Mouse (Mus musculus): ENCODE measurements around the gene Myh7b. TPM values are rescaled to one million over a fixed set of nuclear protein-coding genes. Genes with fewer than 3 reads are reported as not detected.
"Not testable (repeated sequence)": the region's sequence is repeated elsewhere in the genome, so short reads cannot be mapped to it uniquely, and the experiment has no call there.

The Myh7b gene
- polyA plus RNA-seq, 1 experiment from 2014 or later, result 0.59 TPM

- not testable (repeated sequence) for H3K4me3 ChIP-seq; H3K27ac ChIP-seq (replicated peaks); H3K4me1 ChIP-seq; H3K27me3 ChIP-seq; ATAC-seq (replicated peaks); H3K4me2 ChIP-seq (replicated peaks); H3K9me3 ChIP-seq; H3K9ac ChIP-seq (replicated peaks); H3K36me3 ChIP-seq
- 90% methylated on average over 4 of the region's 4 CpGs for WGBS
Observed at GRCm38 (mm10) chr2:155605236-155605589, 5.8 kb upstream of the Myh7b start.

- Histone ChIP-seq H3K4me1 (no peaks in the 10 kb centered on the region), H3K4me2 (replicated peaks) (no peak overlapping the region), H3K9ac (replicated peaks) (no peak overlapping the region), H3K4me3 (no peak overlapping the region), H3K9me3 (no peaks in the 10 kb centered on the region), H3K27ac (replicated peaks) (no peak overlapping the region), H3K36me3 (no peaks in the 10 kb centered on the region), H3K27me3 (no peaks in the 10 kb centered on the region)
- WGBS, result 82% methylated on average over 4 of the region's 4 CpGs
- no peak for ATAC-seq (replicated peaks)
Observed at GRCm38 (mm10) chr2:155606360-155606759, 4.7 kb upstream of the Myh7b start.

DNA sequence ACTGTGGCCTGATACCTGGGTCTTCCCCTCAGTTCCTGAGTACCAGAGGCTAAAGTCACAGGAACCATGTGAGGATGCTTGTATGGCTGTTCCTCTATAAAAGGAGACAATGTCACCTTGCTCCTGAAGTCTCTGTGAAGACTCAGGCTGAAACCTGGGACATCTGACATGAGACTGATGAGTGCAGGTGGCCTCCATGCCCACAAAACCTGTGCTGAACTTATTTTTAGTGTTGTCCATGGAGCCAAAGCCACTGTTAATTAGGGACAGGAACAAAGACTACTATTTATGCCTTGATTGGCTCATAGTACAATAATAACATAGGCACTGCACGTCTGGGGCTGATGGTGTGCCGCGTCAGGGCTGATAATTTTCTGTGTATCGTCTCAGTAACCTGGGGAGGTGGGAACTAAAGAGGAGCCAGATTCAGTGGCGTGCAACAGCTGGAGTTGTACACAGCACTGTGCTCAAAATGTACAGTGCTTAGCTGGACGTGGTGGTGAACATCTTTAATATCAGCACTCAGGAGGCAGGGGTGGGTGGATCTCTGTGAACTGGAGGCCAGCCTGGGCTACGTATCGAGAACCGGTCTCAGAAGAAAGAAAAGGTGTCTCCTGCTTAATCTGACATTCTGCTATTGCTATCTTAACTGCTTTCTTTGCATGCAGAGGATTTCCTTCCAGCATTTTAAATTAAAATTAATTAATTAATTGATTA is 980 bp downstream of the Myh7b start:
- Histone ChIP-seq H3K4me2 (replicated peaks) (no peak overlapping the region), H3K27me3 (no peaks in the 10 kb centered on the region), H3K27ac (replicated peaks) (no peak overlapping the region), H3K9ac (replicated peaks) (no peak overlapping the region), H3K4me3 (no peak overlapping the region), H3K9me3 (no peaks in the 10 kb centered on the region), H3K36me3 (no peaks in the 10 kb centered on the region), H3K4me1 (peaks cover 6% of the 10 kb centered on the region; the same call in 1 of the 2 replicates)
- ATAC-seq (replicated peaks), result no peak
- 78% methylated on average over 9 of the region's 9 CpGs for WGBS

DNA sequence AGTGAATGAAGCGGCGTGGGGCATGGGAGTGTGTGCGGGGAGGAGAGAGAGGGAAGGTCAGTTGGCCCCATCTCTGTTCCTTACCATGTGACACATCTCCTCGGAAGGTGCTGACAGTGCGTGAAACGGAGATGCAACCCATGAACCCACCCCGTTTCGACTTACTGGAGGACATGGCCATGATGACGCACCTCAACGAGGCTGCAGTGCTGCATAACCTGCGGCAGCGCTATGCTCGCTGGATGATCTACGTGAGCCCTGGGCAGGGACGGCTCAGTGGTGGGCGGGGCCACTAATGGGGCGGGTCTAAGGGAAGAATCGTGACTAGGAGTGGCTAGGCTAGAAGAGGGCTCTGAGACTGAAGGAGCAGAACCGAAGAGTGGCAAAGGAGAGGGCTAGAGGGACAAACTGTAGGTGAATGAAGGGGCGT is 2.3 kb downstream of the Myh7b start:
- peak; percentile 60 for ATAC-seq (replicated peaks)
- no peaks in the 10 kb centered on the region for H3K9me3 ChIP-seq
- H3K9ac ChIP-seq (replicated peaks), result no peak overlapping the region
- WGBS, result 8% methylated on average over 20 of the region's 20 CpGs
- H3K4me3 ChIP-seq, result peak overlapping the region; percentile 19
- no peaks in the 10 kb centered on the region for H3K36me3 ChIP-seq
- peaks cover 6% of the 10 kb centered on the region; the same call in 1 of the 2 replicates for H3K4me1 ChIP-seq
- H3K27ac ChIP-seq (replicated peaks), result no peak overlapping the region
- H3K4me2 ChIP-seq (replicated peaks), result peak overlapping the region; percentile 38
- H3K27me3 ChIP-seq, result no peaks in the 10 kb centered on the region

- H3K4me1 ChIP-seq, result peaks cover 6% of the 10 kb centered on the region; the same call in 1 of the 2 replicates
- no peak overlapping the region for H3K4me3 ChIP-seq
- H3K4me2 ChIP-seq (replicated peaks), result peak overlapping the region; percentile 38
- 73% methylated on average over 8 of the region's 8 CpGs for WGBS
- no peak for ATAC-seq (replicated peaks)
- no peaks in the 10 kb centered on the region for H3K36me3 ChIP-seq
- H3K9ac ChIP-seq (replicated peaks), result no peak overlapping the region
- H3K27me3 ChIP-seq, result no peaks in the 10 kb centered on the region
- no peak overlapping the region for H3K27ac ChIP-seq (replicated peaks)
- H3K9me3 ChIP-seq, result no peaks in the 10 kb centered on the region
Observed at GRCm38 (mm10) chr2:155613953-155614352, 2.9 kb downstream of the Myh7b start.

DNA sequence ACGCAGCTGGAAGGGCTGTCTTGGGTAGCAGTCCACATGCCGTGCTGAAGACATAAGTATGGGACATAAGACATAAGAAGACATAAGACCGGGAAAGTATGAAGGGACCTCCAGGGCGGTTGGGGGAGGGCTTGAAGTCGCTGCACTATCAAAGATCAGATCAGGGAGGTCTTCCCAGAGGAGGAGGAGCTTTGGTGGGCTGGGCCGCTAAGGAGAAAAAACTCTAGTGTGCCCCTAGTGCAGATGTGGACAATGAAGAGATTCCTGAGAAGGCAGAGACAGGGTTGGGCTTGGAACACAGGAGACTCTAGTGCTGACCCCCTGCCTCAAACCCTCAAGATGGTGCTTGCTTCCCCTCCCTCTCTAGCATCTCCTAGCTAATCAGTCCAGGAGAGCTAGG is 6.0 kb downstream of the Myh7b start:
- no peak for ATAC-seq (replicated peaks)
- Histone ChIP-seq H3K27me3 (no peaks in the 10 kb centered on the region), H3K9ac (replicated peaks) (no peak overlapping the region), H3K4me3 (no peak overlapping the region), H3K9me3 (no peaks in the 10 kb centered on the region), H3K4me1 (peaks cover 6% of the 10 kb centered on the region; the same call in 1 of the 2 replicates), H3K4me2 (replicated peaks) (no peak overlapping the region), H3K27ac (replicated peaks) (no peak overlapping the region), H3K36me3 (no peaks in the 10 kb centered on the region)
- 56% methylated on average over 6 of the region's 6 CpGs for WGBS

DNA sequence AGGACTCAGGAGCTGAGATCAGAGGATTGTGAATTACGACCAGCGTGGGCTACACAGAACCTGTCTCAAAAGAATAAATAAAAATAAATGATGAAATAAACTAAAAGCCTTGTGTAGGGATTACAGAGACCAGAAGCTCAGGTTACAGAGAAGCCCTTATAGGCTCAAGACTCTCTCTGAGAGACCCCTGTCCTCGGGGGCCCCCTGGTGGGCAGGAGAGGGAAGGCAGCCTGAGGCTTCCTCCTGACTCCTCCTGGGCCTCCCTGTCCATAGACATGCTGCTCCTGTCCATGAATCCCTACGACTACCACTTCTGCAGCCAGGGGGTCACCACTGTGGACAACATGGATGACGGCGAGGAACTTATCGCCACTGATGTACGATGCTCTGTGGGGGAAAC is 8.8 kb downstream of the Myh7b start:
- 18% methylated on average over 8 of the region's 8 CpGs for WGBS
- H3K9ac ChIP-seq (replicated peaks), result no peak overlapping the region
- peak; percentile 38; the same call in 1 of the 2 replicates for ATAC-seq (replicated peaks)

DNA sequence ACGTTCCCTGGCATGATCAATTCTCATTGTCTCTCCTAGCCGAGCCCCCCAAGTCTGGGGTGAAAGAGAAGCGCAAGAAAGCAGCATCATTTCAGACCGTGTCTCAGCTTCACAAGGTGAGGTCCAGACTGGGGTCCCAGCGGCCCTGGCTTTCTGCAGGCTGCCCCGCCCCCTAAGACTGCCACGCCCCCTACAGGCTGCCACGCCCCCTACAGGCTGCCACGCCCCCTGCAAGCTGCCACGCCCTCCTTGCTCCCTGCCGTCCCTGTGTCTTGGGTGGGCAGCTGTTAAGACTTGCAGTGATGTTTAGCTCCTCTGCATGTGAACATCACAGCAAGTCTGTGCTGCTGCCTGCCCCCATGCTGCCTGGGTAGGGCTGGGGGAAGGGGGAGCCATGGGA is 11.6 kb downstream of the Myh7b start:
- Histone ChIP-seq H3K4me3 (no peak overlapping the region), H3K4me2 (replicated peaks) (no peak overlapping the region), H3K36me3 (no peaks in the 10 kb centered on the region), H3K9ac (replicated peaks) (no peak overlapping the region), H3K4me1 (no peaks in the 10 kb centered on the region), H3K27ac (replicated peaks) (no peak overlapping the region), H3K9me3 (no peaks in the 10 kb centered on the region), H3K27me3 (peaks cover 2% of the 10 kb centered on the region; the same call in 1 of the 2 replicates)
- ATAC-seq (replicated peaks), result no peak
- 35% methylated on average over 11 of the region's 11 CpGs for WGBS

More for the DNA sequence above, 8.8 kb downstream of the Myh7b start:
- Histone ChIP-seq H3K27ac (replicated peaks) (no peak overlapping the region), H3K4me2 (replicated peaks) (no peak overlapping the region), H3K4me1 (no peaks in the 10 kb centered on the region), H3K36me3 (no peaks in the 10 kb centered on the region), H3K27me3 (no peaks in the 10 kb centered on the region), H3K4me3 (no peak overlapping the region), H3K9me3 (no peaks in the 10 kb centered on the region)

DNA sequence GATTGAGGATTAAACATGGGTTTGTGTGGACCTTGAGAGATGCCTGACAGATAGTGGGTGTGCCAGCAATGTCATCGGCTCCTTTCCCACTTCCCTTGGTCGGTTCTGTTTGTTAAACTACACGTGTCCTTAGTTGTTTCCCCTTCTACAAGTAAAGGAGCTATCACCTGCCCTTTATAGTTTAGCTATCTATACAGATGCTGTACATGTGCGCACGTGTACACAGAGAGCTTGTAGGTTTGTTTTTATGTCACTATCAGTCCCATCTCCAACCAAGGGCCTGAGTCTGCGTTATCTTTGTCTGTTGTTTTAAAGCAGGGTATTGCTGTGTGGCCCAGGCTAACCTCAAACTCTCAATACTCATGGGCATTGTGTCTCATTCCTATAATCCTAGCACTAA is 13.0 kb downstream of the Myh7b start:
- Histone ChIP-seq H3K4me1 (peaks cover 5% of the 10 kb centered on the region), H3K9ac (replicated peaks) (no peak overlapping the region), H3K27me3 (peaks cover 16% of the 10 kb centered on the region; the same call in 1 of the 2 replicates), H3K4me2 (replicated peaks) (no peak overlapping the region), H3K9me3 (no peaks in the 10 kb centered on the region), H3K4me3 (no peak overlapping the region), H3K27ac (replicated peaks) (no peak overlapping the region), H3K36me3 (no peaks in the 10 kb centered on the region)
- ATAC-seq (replicated peaks), result no peak
- WGBS, result 92% methylated on average over 6 of the region's 6 CpGs

DNA sequence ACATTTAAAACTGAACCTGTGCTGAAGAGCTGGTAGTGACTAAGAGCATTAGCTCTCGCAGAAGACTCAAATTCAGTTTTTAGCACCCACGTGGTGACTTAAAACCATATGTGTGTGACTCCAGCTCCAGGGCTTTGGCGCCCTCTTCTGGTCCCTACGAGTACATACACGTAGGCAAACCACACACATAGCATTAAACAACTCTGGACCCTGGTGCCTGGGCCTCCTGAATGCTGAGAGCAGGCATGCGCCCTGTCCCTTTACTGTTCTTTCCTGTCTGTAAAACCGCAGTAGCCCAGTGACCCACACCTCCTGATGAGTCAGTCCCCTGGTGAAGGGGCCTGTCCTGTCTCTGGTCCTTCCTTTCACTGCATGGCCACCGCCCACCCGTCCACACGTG is 13.7 kb downstream of the Myh7b start:
- 40% methylated on average over 10 of the region's 10 CpGs for WGBS
- Histone ChIP-seq H3K36me3 (no peaks in the 10 kb centered on the region), H3K9me3 (no peaks in the 10 kb centered on the region), H3K27me3 (peaks cover 19% of the 10 kb centered on the region; the same call in 1 of the 2 replicates), H3K4me3 (no peak overlapping the region), H3K27ac (replicated peaks) (no peak overlapping the region), H3K4me2 (replicated peaks) (no peak overlapping the region), H3K9ac (replicated peaks) (no peak overlapping the region), H3K4me1 (peaks cover 12% of the 10 kb centered on the region)
- no peak for ATAC-seq (replicated peaks)

- ATAC-seq (replicated peaks), result no peak
- H3K27ac ChIP-seq (replicated peaks), result no peak overlapping the region
- H3K4me2 ChIP-seq (replicated peaks), result no peak overlapping the region
- H3K9me3 ChIP-seq, result no peaks in the 10 kb centered on the region
- no peak overlapping the region for H3K4me3 ChIP-seq
- H3K36me3 ChIP-seq, result 0 out of 2 replicates have a peak, but pooled peaks cover under 1% of the 10 kb centered on the region
- WGBS, result 55% methylated on average over 15 of the region's 15 CpGs
- H3K9ac ChIP-seq (replicated peaks), result no peak overlapping the region
- peaks cover 13% of the 10 kb centered on the region for H3K4me1 ChIP-seq
- peaks cover 34% of the 10 kb centered on the region for H3K27me3 ChIP-seq
Observed at GRCm38 (mm10) chr2:155626277-155626676, 15.3 kb downstream of the Myh7b start.

DNA sequence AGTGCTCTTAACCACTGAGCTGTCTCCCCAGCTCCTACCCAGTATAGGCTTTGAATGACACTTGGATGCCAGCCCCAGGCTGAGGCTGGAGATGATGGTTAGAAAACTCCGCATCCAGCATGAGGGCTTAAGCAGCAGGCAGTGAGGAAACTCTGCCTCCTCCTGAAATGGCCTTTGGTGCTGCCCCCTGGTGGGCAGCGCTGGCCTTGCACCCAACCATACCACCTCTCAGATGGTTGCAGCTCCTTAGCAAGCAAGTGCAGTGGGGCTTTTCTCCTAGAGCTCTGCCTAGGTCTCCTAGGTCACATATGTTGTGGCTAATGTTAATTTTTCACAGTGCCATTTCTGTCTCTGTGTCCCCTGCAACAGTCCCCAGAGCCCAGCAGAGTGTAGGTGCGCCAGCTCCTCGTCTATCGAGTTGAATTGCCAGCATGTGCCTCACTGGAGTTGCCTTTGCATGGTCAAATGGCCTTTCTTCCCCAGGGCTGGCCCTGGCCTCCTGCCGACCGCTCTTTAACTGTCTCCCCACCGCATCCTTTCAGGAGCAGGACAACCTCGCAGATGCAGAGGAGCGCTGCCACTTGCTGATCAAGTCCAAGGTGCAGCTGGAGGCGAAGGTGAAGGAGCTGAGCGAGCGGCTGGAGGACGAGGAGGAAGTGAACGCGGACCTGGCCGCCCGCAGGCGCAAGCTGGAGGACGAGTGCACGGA is 16.2 kb downstream of the Myh7b start:
- no peak overlapping the region for H3K4me3 ChIP-seq
- 45% methylated on average over 21 of the region's 21 CpGs for WGBS
- H3K27ac ChIP-seq (replicated peaks), result no peak overlapping the region

More for the DNA sequence above, 16.2 kb downstream of the Myh7b start:
- Histone ChIP-seq H3K4me1 (peaks cover 13% of the 10 kb centered on the region), H3K9ac (replicated peaks) (no peak overlapping the region), H3K9me3 (no peaks in the 10 kb centered on the region), H3K4me2 (replicated peaks) (no peak overlapping the region), H3K36me3 (peaks cover 4% of the 10 kb centered on the region; the same call in 1 of the 2 replicates), H3K27me3 (peaks cover 43% of the 10 kb centered on the region)
- ATAC-seq (replicated peaks), result no peak; the same call in 1 of the 2 replicates
